Mouse (Mus musculus): ENCODE measurements around the gene Pitpnc1. TPM values are rescaled to one million over a fixed set of nuclear protein-coding genes. Genes with fewer than 3 reads are reported as not detected.

The Pitpnc1 gene
- polyA plus RNA-seq, 1 experiment = 23.1 TPM

- Histone ChIP-seq H3K27ac (replicated peaks; ENCODE audit: low read depth, low read length) (no peak overlapping the region), H3K4me3 (ENCODE audit: insufficient read depth, low read depth, low read length) (no peak overlapping the region), H3K4me1 (ENCODE audit: control insufficient read depth, insufficient read depth, insufficient read length, low read length) (peaks cover 1% of the 10 kb centered on the region)
Observed at GRCm38 (mm10) chr11:107458286-107458685, 12.2 kb downstream of the Pitpnc1 start.

- H3K27ac ChIP-seq (replicated peaks; ENCODE audit: low read depth, low read length) = no peak overlapping the region
- H3K4me3 ChIP-seq (ENCODE audit: insufficient read depth, low read depth, low read length) = no peak overlapping the region
- no peaks in the 10 kb centered on the region for H3K4me1 ChIP-seq (ENCODE audit: control insufficient read depth, insufficient read depth, insufficient read length, low read length)
Observed at GRCm38 (mm10) chr11:107457282-107457681, 13.2 kb downstream of the Pitpnc1 start.

- H3K4me3 ChIP-seq (ENCODE audit: insufficient read depth, low read depth, low read length) = no peak overlapping the region
- H3K27ac ChIP-seq (replicated peaks; ENCODE audit: low read depth, low read length) = no peak overlapping the region
- H3K4me1 ChIP-seq (ENCODE audit: control insufficient read depth, insufficient read depth, insufficient read length, low read length) = peaks cover 15% of the 10 kb centered on the region
Observed at GRCm38 (mm10) chr11:107454546-107455462, 15.7 kb downstream of the Pitpnc1 start.

GRCm38 (mm10) chr11:107452053-107452452 is 18.4 kb downstream of the Pitpnc1 start:
- H3K27ac ChIP-seq (replicated peaks; ENCODE audit: low read depth, low read length) = 0 out of 2 replicates have a peak overlapping the region, but pooled peaks have one; percentile 54
- no peak overlapping the region for H3K4me3 ChIP-seq (ENCODE audit: insufficient read depth, low read depth, low read length)
- H3K4me1 ChIP-seq (ENCODE audit: control insufficient read depth, insufficient read depth, insufficient read length, low read length) = peaks cover 36% of the 10 kb centered on the region

- peak overlapping the region; percentile 23; the same call in 1 of the 2 replicates for H3K4me3 ChIP-seq (ENCODE audit: insufficient read depth, low read depth, low read length)
- peaks cover 40% of the 10 kb centered on the region for H3K4me1 ChIP-seq (ENCODE audit: control insufficient read depth, insufficient read depth, insufficient read length, low read length)
- H3K27ac ChIP-seq (replicated peaks; ENCODE audit: low read depth, low read length) = peak overlapping the region; percentile 54
Observed at GRCm38 (mm10) chr11:107451106-107451505, 19.4 kb downstream of the Pitpnc1 start.

- H3K27ac ChIP-seq (replicated peaks; ENCODE audit: low read depth, low read length) = peak overlapping the region; percentile 46
- no peak overlapping the region for H3K4me3 ChIP-seq (ENCODE audit: insufficient read depth, low read depth, low read length)
- H3K4me1 ChIP-seq (ENCODE audit: control insufficient read depth, insufficient read depth, insufficient read length, low read length) = peaks cover 40% of the 10 kb centered on the region
Observed at GRCm38 (mm10) chr11:107450097-107450496, 20.4 kb downstream of the Pitpnc1 start.

GRCm38 (mm10) chr11:107449169-107449910 is 21.2 kb downstream of the Pitpnc1 start:
- peak overlapping the region; percentile 44 for H3K27ac ChIP-seq (replicated peaks; ENCODE audit: low read depth, low read length)
- peak overlapping the region; percentile 7; the same call in 1 of the 2 replicates for H3K4me3 ChIP-seq (ENCODE audit: insufficient read depth, low read depth, low read length)
- H3K4me1 ChIP-seq (ENCODE audit: control insufficient read depth, insufficient read depth, insufficient read length, low read length) = peaks cover 40% of the 10 kb centered on the region

- Histone ChIP-seq H3K4me1 (ENCODE audit: control insufficient read depth, insufficient read depth, insufficient read length, low read length) (peaks cover 40% of the 10 kb centered on the region), H3K27ac (replicated peaks; ENCODE audit: low read depth, low read length) (peak overlapping the region; percentile 60; the same call in 1 of the 2 replicates), H3K4me3 (ENCODE audit: insufficient read depth, low read depth, low read length) (no peak overlapping the region)
Observed at GRCm38 (mm10) chr11:107447915-107448314, 22.6 kb downstream of the Pitpnc1 start.

- peak overlapping the region; percentile 60; the same call in 1 of the 2 replicates for H3K27ac ChIP-seq (replicated peaks; ENCODE audit: low read depth, low read length)
- H3K4me1 ChIP-seq (ENCODE audit: control insufficient read depth, insufficient read depth, insufficient read length, low read length) = peaks cover 40% of the 10 kb centered on the region
- H3K4me3 ChIP-seq (ENCODE audit: insufficient read depth, low read depth, low read length) = no peak overlapping the region
Observed at GRCm38 (mm10) chr11:107447349-107447748, 23.1 kb downstream of the Pitpnc1 start.

GRCm38 (mm10) chr11:107446650-107447049 is 23.8 kb downstream of the Pitpnc1 start:
- 0 out of 2 replicates have a peak overlapping the region, but pooled peaks have one; percentile 17 for H3K27ac ChIP-seq (replicated peaks; ENCODE audit: low read depth, low read length)
- H3K4me1 ChIP-seq (ENCODE audit: control insufficient read depth, insufficient read depth, insufficient read length, low read length) = peaks cover 39% of the 10 kb centered on the region
- no peak overlapping the region for H3K4me3 ChIP-seq (ENCODE audit: insufficient read depth, low read depth, low read length)

- Histone ChIP-seq H3K4me3 (ENCODE audit: insufficient read depth, low read depth, low read length) (no peak overlapping the region), H3K4me1 (ENCODE audit: control insufficient read depth, insufficient read depth, insufficient read length, low read length) (peaks cover 30% of the 10 kb centered on the region), H3K27ac (replicated peaks; ENCODE audit: low read depth, low read length) (no peak overlapping the region)
Observed at GRCm38 (mm10) chr11:107445683-107446082, 24.8 kb downstream of the Pitpnc1 start.

GRCm38 (mm10) chr11:107443121-107444095 is 27.1 kb downstream of the Pitpnc1 start:
- Histone ChIP-seq H3K4me1 (ENCODE audit: control insufficient read depth, insufficient read depth, insufficient read length, low read length) (peaks cover 12% of the 10 kb centered on the region), H3K4me3 (ENCODE audit: insufficient read depth, low read depth, low read length) (no peak overlapping the region), H3K27ac (replicated peaks; ENCODE audit: low read depth, low read length) (no peak overlapping the region)

- Histone ChIP-seq H3K4me1 (ENCODE audit: control insufficient read depth, insufficient read depth, insufficient read length, low read length) (peaks cover 7% of the 10 kb centered on the region), H3K27ac (replicated peaks; ENCODE audit: low read depth, low read length) (0 out of 2 replicates have a peak overlapping the region, but pooled peaks have one; percentile 2), H3K4me3 (ENCODE audit: insufficient read depth, low read depth, low read length) (no peak overlapping the region)
Observed at GRCm38 (mm10) chr11:107441050-107441449, 29.4 kb downstream of the Pitpnc1 start.

- peaks cover 7% of the 10 kb centered on the region; the same call in 1 of the 2 replicates for H3K4me1 ChIP-seq (ENCODE audit: control insufficient read depth, insufficient read depth, insufficient read length, low read length)
- no peak overlapping the region for H3K4me3 ChIP-seq (ENCODE audit: insufficient read depth, low read depth, low read length)
- H3K27ac ChIP-seq (replicated peaks; ENCODE audit: low read depth, low read length) = no peak overlapping the region
Observed at GRCm38 (mm10) chr11:107438140-107438539, 32.4 kb downstream of the Pitpnc1 start.
